Mouse (Mus musculus): ENCODE data around the gene Smim26.

- TF ChIP-seq POLR2A (IDR thresholded peaks at IDR 0.05; ENCODE audit: low read depth, low read length), result no peak
- peak; percentile 41; the same call in 1 of the 2 replicates for TF ChIP-seq CTCF (conservative IDR thresholded peaks at IDR 0.05; ENCODE audit: insufficient read depth, insufficient read length, low read depth, low read length)
These were observed 5.1 kb upstream of the Smim26 start for GRCm38 (mm10) chr2:144588723-144589122.
